ENCODE assay signal across 8 mouse cellular contexts in the genomic region with DNA sequence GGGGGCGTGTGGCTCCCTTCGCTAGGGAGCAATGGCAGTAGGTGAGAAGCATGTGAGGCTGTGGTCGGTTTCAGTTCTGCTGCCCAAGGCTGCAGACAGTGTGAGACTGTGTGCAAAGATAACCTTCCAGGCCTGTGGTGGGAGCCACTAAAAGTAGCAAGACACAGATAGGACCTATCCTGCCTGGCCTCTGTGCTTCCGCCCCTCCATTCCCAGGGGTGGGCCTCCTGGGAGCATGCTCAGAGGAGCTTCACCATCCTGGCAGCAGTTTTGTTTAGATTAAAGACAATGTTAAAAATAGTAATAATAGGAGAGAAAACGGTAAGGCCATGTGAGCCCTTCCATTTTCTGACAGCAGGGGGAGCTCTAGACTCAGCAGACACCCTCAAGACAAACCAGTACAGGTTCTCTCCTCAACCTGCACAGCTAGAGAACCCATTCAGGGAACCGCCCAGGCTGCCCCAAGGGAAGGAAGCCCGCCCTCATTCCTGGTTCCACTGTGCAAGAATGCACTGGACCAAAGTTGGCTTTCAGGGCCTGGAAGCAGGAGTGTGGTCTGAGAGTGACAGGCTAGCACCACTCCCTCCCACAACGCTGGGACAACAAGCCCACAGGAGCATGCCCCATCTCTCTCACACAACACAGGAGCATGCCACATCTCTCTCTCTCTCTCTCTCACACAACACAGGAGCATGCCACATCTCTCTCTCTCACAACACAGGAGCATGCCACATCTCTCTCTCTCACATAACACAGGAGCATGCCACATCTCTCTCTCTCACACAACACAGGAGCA. TPM values are rescaled to one million over a fixed set of nuclear protein-coding genes. Genes with fewer than 3 reads are reported as not detected.
DNase-seq lines count a peak whose midpoint lies in the region; ATAC-seq and TF ChIP-seq lines count a peak whose summit lies in the region.

No protein-coding gene starts in this region.

- no peak overlapping the region for H3K27ac ChIP-seq in left cerebral cortex, adult 2 months

- peak; percentile 56 to 77 for DNase-seq in cerebellum, postnatal 4 days (ENCODE audit: low spot score in 2 of 2)
- DNase-seq in gastrocnemius, postnatal 10 days = peak; percentile 82
- DNase-seq in hindlimb bud, embryonic 11.5 days (ENCODE audit: extremely low spot score, low read depth, low spot score) = peak; percentile 57
- peak; percentile 78 to 84 for DNase-seq in left cerebral cortex, adult 2 months (ENCODE audit: extremely low spot score in 1 of 2, low spot score in 2 of 2)
- peak; percentile 79 to 87 for DNase-seq in lung, postnatal 4 days
- peak; percentile 88 to 94 for DNase-seq in right cerebral cortex, adult 2 months (ENCODE audit: low spot score in 2 of 2)
- peak; percentile 80 for DNase-seq in urinary bladder, postnatal 14 days (ENCODE audit: low spot score)

- peak; percentile 98 for TF ChIP-seq CTCF in left cerebral cortex, adult 2 months (IDR thresholded peaks at IDR 0.05)

- intact Hi-C loops in left cerebral cortex, adult 2 months (cut with DNase I) = loop anchor here (1.0 kb wide), 2 partner anchors 37 to 173 kb away; no protein-coding TSS in a partner anchor

- peak; percentile 75 for ATAC-seq in activated CD4-positive, CD25-positive, alpha-beta regulatory T cell, adult 4 months

- H3K4me3 ChIP-seq in left cerebral cortex, adult 2 months = no peak overlapping the region

RNA-seq across cellular contexts. Expression of a gene that starts 50.0 kb away (rescaled TPM):
- 1 to 10 TPM; 1.5 to 6.3 TPM for polyA plus RNA-seq in activated CD4-positive, CD25-positive, alpha-beta regulatory T cell, adult 4 months (2017; shearing (Covaris generic))
- total RNA-seq in gastrocnemius, postnatal 10 days (2021) = 10 to 100 TPM; 10.6 to 13.6 TPM
- total RNA-seq in left cerebral cortex, adult 2 months (2021) = 100 to 1,000 TPM in 1 of 2 experiments, 10 to 100 TPM in 1; 93.0 to 112 TPM

Comparison
In these comparisons a context has a peak if more than half of its experiments do, and no peak if none do; other contexts are left out.
1. RNA of a gene that starts 50.0 kb away (total RNA-seq): 93.0 to 112 TPM in left cerebral cortex, adult 2 months; 10.6 to 13.6 TPM in gastrocnemius, postnatal 10 days; every median in the first group is over 4 times any median in the second.
2. Peak in every context shown above with its lines, with median percentiles within 50 percentile points of each other: DNase-seq.